Mouse (Mus musculus): ENCODE results near the gene Rassf5.

The Rassf5 gene

DNA sequence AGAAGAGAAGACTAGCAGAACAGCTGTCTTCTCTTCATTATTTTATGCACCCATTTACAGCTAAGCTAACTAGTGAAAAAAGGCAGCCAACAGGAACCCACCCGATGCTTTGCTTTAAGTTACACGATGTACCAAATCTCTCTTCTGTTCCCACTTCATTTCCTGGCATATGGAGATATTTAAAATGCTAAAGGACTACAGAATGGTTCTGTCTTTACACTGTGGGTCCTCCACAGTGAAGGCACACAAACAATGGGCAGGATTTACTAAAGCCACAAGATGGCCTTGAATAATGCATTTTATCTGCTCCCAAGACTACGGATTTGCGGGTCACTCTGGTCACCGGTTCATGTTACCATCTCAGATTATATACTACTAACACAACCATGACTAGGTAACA, 107.9 kb downstream of the Rassf5 start:
- DNase-seq (ENCODE audit: low spot score) = no peak

DNA sequence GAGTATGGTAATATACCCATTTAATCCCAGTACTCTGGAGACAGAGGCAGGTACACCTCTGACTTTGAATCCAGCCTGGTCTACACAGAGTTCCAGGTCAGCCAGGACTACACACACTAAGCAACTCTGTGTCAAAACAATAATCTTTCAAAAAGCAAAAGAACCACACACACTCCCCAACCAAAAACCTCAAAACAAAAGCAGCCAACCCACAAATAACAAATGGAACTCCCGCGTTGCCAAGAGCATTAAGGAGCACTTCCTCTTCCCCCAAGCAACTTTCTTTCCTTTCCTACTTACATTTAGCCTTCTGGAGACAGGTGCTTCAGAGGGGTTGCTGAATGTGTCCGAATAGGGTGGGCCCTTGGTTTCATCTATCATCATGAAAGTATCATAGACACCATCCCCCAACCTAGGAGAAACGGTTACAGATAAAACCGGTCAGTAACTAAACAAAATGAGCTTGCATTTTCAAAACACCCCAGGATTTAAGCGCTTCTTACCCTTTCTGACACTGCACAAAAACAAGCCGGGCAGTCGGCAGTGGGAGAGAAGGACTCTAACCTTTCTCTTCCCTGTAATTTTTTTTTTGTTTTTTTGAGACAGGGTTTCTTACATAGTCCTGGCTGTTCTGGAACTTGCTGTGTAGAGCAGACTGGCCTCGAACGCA, 109.0 kb downstream of the Rassf5 start:
- no peak for DNase-seq (ENCODE audit: low spot score)

DNA sequence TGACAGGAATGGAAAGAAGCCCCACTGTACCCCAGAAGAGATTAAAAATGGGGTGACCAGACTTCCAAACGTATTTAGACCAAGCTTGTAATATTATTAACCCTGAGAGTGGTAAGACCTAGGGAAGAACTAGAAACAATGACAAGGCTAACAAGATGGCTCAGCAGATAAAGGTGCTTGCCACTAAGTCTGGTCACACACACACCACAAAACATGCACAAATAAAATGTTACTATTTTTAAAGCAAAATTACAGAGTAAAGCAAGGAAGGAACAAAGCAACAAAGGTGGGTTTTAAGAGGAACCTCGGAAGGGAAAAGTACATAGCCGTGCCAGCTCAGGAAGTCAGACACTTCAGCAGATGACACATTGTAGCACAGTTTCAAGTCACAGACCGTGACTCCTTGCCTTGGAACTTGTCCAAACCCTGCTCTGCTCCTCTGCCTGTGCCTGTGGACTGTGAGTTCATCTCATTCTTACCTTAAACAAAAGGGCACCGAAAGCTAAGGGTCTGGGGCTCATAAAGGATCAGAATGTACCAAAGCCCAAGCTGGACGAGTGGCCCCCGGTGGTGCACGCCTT, 110.0 kb downstream of the Rassf5 start:
- DNase-seq (ENCODE audit: low spot score) = peak; percentile 69

DNA sequence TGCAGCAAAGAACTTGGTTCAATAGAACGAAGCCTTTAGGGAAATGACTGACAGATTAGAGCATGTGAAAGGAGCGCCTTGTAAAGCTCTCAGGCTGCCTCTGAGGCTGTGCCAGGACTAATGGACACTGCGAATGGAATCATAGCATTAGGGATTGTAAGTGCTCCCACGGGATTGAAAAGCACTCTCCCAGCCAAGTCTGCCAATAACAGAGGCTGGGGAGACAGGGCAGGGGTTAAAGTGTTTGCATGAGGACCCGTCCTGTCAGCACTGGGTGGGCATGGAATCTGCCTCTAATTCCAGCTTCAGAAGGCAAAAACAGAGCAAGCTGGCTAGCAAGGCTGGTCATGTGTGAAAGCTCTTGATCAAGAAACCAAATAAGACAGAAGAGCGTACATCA, 110.8 kb downstream of the Rassf5 start:
- DNase-seq (ENCODE audit: low spot score) = peak; percentile 85
